In genomic region chr10:121381280-121381679, GRCm38 (mm10) we compare ENCODE assay signal across 15 mouse cellular contexts.
"Had no signal": no experiment of that assay in that cellular context is flagged by ENCODE, and none has a peak within 500 bp of the region (broad histone marks: within the 10 kb centered on the region; RNA-seq: fewer than 3 reads in every experiment).

No protein-coding gene starts in this region.

- DNase-seq: lung, adult 18-20 months; lung, embryonic 14.5 days; lung, postnatal 10 days; lung, postnatal 4 days; right cerebral cortex, postnatal 14 days; thymus, adult 2 months; thymus, postnatal 25 days; thymus, postnatal 4 days had no signal

- H3K4me3 ChIP-seq: midbrain, embryonic 10.5 days; midbrain, embryonic 12.5 days; midbrain, embryonic 15.5 days; neural tube, embryonic 12.5 days; stomach, embryonic 15.5 days had no signal

- H3K27me3 ChIP-seq: midbrain, embryonic 12.5 days; midbrain, embryonic 15.5 days; neural tube, embryonic 12.5 days; stomach, embryonic 15.5 days had no signal

- H3K9ac ChIP-seq: liver, embryonic 14.5 days; lung, embryonic 14.5 days; midbrain, embryonic 12.5 days; midbrain, embryonic 15.5 days; neural tube, embryonic 12.5 days; stomach, embryonic 15.5 days had no signal

- H3K27ac ChIP-seq: liver, embryonic 14.5 days; midbrain, embryonic 10.5 days; midbrain, embryonic 12.5 days; midbrain, embryonic 15.5 days; neural tube, embryonic 12.5 days; stomach, embryonic 15.5 days; stomach, postnatal 0 days had no signal

- H3K9me3 ChIP-seq: midbrain, embryonic 10.5 days; midbrain, embryonic 12.5 days; midbrain, embryonic 15.5 days; neural tube, embryonic 12.5 days; stomach, embryonic 15.5 days had no signal

- H3K4me2 ChIP-seq: lung, embryonic 14.5 days; midbrain, embryonic 12.5 days; midbrain, embryonic 15.5 days; neural tube, embryonic 12.5 days; stomach, embryonic 15.5 days had no signal

- H3K4me1 ChIP-seq: midbrain, embryonic 10.5 days; midbrain, embryonic 12.5 days; midbrain, embryonic 15.5 days; neural tube, embryonic 12.5 days; stomach, embryonic 15.5 days had no signal

- ATAC-seq: midbrain, embryonic 15.5 days had no signal
